Mouse (Mus musculus): Measurements from ENCODE around the gene Pam.

DNA sequence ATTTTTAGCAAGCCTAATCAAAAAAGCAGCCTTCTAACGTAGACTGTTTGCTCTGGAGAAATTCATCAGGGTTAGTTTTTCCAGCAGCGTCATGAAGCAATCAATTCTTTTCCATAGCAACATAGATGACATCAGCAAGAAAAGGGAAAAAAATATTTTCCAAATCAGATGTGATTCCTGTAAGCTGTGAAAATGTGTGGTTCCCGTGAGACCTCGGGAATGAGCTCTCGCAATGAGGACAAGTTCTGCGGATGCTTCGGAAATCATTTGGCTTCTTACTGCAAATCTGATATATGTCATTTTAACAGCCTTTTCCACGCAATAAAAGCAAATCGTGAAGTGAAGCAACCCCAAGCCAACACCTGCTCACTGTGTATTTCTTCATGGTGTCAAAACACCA, 207.9 kb downstream of the Pam start:
- TF ChIP-seq CTCF (IDR thresholded peaks at IDR 0.05; ENCODE audit: low read depth, low read length) (no peak), POLR2A (IDR thresholded peaks at IDR 0.05; ENCODE audit: borderline replicate concordance, low read depth, low read length) (no peak)
